26 mouse cellular contexts compared by ENCODE assay signal in the genomic region with DNA sequence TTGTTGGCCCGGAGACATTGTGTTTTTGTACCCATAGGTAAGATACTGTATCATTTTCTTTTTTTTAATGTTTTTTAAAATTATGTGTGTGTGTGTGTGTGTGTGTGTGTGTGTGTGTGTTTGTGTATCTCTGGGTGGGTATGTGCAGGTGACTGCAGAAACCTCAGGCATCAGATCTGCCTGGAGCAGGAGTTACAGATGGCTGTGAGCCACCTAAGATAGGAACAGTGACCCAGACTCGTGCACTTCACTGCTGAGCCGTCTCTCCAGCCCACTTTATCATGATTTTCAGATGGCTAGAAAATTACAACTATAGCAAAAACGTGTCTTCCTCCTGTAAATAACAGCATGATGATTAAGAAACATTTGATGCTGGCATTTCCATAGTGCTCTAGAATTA. TPM values are rescaled to one million over a fixed set of nuclear protein-coding genes. Genes with fewer than 3 reads are reported as not detected.
A peak's percentile ranks its signal among the peaks of the same experiment; 100 is the strongest.
DNase-seq lines count a peak whose midpoint lies in the region; ATAC-seq and TF ChIP-seq lines count a peak whose summit lies in the region.
"Had no signal": no experiment of that assay in that cellular context is flagged by ENCODE, and none has a peak within 500 bp of the region (broad histone marks: within the 10 kb centered on the region; RNA-seq: fewer than 3 reads in every experiment).

No protein-coding gene starts in this region.

- no peak overlapping the region for H3K4me3 ChIP-seq in liver, embryonic 11.5 days (ENCODE audit: low read depth, low read length)
- no peak overlapping the region for H3K4me3 ChIP-seq in MEL (ENCODE audit: control insufficient read depth in 1 of 2, insufficient read depth in 1 of 2, low read depth in 2 of 2, low read length in 2 of 2)
- H3K4me3 ChIP-seq in liver, embryonic 14.5 days (ENCODE audit: insufficient read depth in 1 of 2, low read depth in 2 of 2, low read length in 2 of 2): no peak overlapping the region
- H3K4me3 ChIP-seq: embryonic facial prominence, embryonic 10.5 days; embryonic facial prominence, embryonic 12.5 days; forebrain, embryonic 13.5 days; forebrain, embryonic 15.5 days had no signal

- H3K27me3 ChIP-seq in liver, embryonic 11.5 days (replicated peaks; ENCODE audit: control insufficient read depth, insufficient read depth, low read length): no peaks in the 10 kb centered on the region
- H3K27me3 ChIP-seq in MEL (ENCODE audit: control insufficient read depth in 1 of 2, insufficient read depth in 2 of 2, low read length in 2 of 2): no peaks in the 10 kb centered on the region
- H3K27me3 ChIP-seq in liver, embryonic 14.5 days (ENCODE audit: control insufficient read depth, insufficient read depth, low read length): no peaks in the 10 kb centered on the region
- H3K27me3 ChIP-seq: CH12.LX; embryonic facial prominence, embryonic 12.5 days; forebrain, embryonic 13.5 days; forebrain, embryonic 15.5 days had no signal

- H3K27ac ChIP-seq in liver, embryonic 11.5 days (ENCODE audit: low read depth, low read length): no peak overlapping the region
- no peak overlapping the region for H3K27ac ChIP-seq in MEL (ENCODE audit: control insufficient read depth, low read depth, low read length)
- no peak overlapping the region for H3K27ac ChIP-seq in liver, embryonic 14.5 days
- H3K27ac ChIP-seq: embryonic facial prominence, embryonic 10.5 days; embryonic facial prominence, embryonic 12.5 days; forebrain, embryonic 13.5 days; forebrain, embryonic 15.5 days had no signal

- 57% methylated on average over 4 of the region's 4 CpGs for WGBS in liver, embryonic 11.5 days
- WGBS in liver, embryonic 14.5 days (ENCODE audit: insufficient replicate concordance): 32% methylated on average over 4 of the region's 4 CpGs

- no peaks in the 10 kb centered on the region for H3K36me3 ChIP-seq in liver, embryonic 11.5 days (ENCODE audit: control insufficient read depth, insufficient read depth, low read length)
- H3K36me3 ChIP-seq in MEL (ENCODE audit: control insufficient read depth in 1 of 2, insufficient read depth in 2 of 2, low read length in 2 of 2): no peaks in the 10 kb centered on the region; a peak in 1 of 4 replicates
- H3K36me3 ChIP-seq in liver, embryonic 14.5 days (replicated peaks; ENCODE audit: control insufficient read depth, insufficient read depth, low read depth): no peaks in the 10 kb centered on the region
- H3K36me3 ChIP-seq: embryonic facial prominence, embryonic 10.5 days; embryonic facial prominence, embryonic 12.5 days; forebrain, embryonic 15.5 days; G1E had no signal

- H3K9ac ChIP-seq in liver, embryonic 11.5 days (ENCODE audit: low read depth, low read length): no peak overlapping the region
- H3K9ac ChIP-seq in MEL (ENCODE audit: control insufficient read depth, low read depth, low read length, poor library complexity, severe bottlenecking): no peak overlapping the region
- no peak overlapping the region for H3K9ac ChIP-seq in liver, embryonic 14.5 days (replicated peaks)
- H3K9ac ChIP-seq: embryonic facial prominence, embryonic 12.5 days; forebrain, embryonic 13.5 days; forebrain, embryonic 15.5 days had no signal

- H3K9me3 ChIP-seq in liver, embryonic 11.5 days (ENCODE audit: control insufficient read depth, low read length): no peaks in the 10 kb centered on the region
- H3K9me3 ChIP-seq in MEL (replicated peaks; ENCODE audit: insufficient read depth, low read length): no peaks in the 10 kb centered on the region
- no peaks in the 10 kb centered on the region for H3K9me3 ChIP-seq in liver, embryonic 14.5 days (ENCODE audit: control insufficient read depth, low read length)
- H3K9me3 ChIP-seq: embryonic facial prominence, embryonic 10.5 days; embryonic facial prominence, embryonic 12.5 days; forebrain, embryonic 13.5 days; forebrain, embryonic 15.5 days; G1E had no signal

- TF ChIP-seq POLR2A in MEL (IDR thresholded peaks at IDR 0.05; ENCODE audit: control insufficient read depth in 1 of 2, insufficient read depth in 1 of 2, low read depth in 1 of 2, low read length in 2 of 2, poor library complexity in 1 of 2): no peak

- peaks cover 6% of the 10 kb centered on the region; the same call in 1 of the 2 replicates for H3K4me1 ChIP-seq in liver, embryonic 11.5 days (replicated peaks; ENCODE audit: control insufficient read depth, insufficient read depth, low read length)
- no peaks in the 10 kb centered on the region; a peak in 1 of 4 replicates for H3K4me1 ChIP-seq in MEL (ENCODE audit: control insufficient read depth in 1 of 2, insufficient read depth in 2 of 2, low read length in 2 of 2)
- H3K4me1 ChIP-seq in liver, embryonic 14.5 days (replicated peaks; ENCODE audit: control insufficient read depth in 2 of 2, insufficient read depth in 2 of 2, low read length in 1 of 2): peaks cover 7 to 10% of the 10 kb centered on the region in 2 experiments

- no peak overlapping the region for H3K4me2 ChIP-seq in liver, embryonic 11.5 days
- no peak overlapping the region for H3K4me2 ChIP-seq in liver, embryonic 14.5 days (ENCODE audit: low read depth)
- H3K4me2 ChIP-seq: embryonic facial prominence, embryonic 12.5 days; forebrain, embryonic 13.5 days; forebrain, embryonic 15.5 days had no signal

- DNase-seq in liver, embryonic 11.5 days (ENCODE audit: low spot score): no peak
- DNase-seq in liver (no peak), MEL (ENCODE audit: low read depth, low spot score) (no peak)
- no peak for DNase-seq in liver, embryonic 14.5 days (ENCODE audit: low read depth in 3 of 3, low spot score in 3 of 3)
- DNase-seq in gastrocnemius, postnatal 4 days (ENCODE audit: low spot score in 2 of 2): no peak
- no peak for DNase-seq in urinary bladder, adult 2 months (ENCODE audit: low spot score)
- no peak for DNase-seq in neural tube, embryonic 10.5 days (ENCODE audit: extremely low spot score, low spot score)
- DNase-seq: adrenal gland, adult 2 months; adrenal gland, postnatal 10 days; adrenal gland, postnatal 25 days; B cell, adult 2 months; cerebellum, adult 11 months; cerebellum, adult 18-20 months; cerebellum, adult 9-10 months; cerebellum, postnatal 10 days; cerebellum, postnatal 25 days had no signal

- no peak for TF ChIP-seq RAD21 in MEL (IDR thresholded peaks at IDR 0.05; ENCODE audit: low read depth, low read length)

- no peak for TF ChIP-seq EP300 in MEL (IDR thresholded peaks at IDR 0.05; ENCODE audit: low read depth in 1 of 2, low read length in 2 of 2)
- 0 out of 2 replicates have a peak, but pooled peaks have one; percentile 25 for TF ChIP-seq EP300 in liver, embryonic 14.5 days (IDR thresholded peaks at IDR 0.05; ENCODE audit: low read depth)

- ATAC-seq in liver, embryonic 11.5 days (replicated peaks; ENCODE audit: low FRiP score): 0 out of 2 replicates have a peak, but pooled peaks have one; percentile 56
- no peak for ATAC-seq in liver, embryonic 14.5 days (ENCODE audit: insufficient read depth)
- peak; percentile 80 for ATAC-seq in megakaryocyte progenitor cell, adult 5-6 weeks (replicated peaks; ENCODE audit: poor library complexity)
- ATAC-seq: CD4-positive, CD25-positive, alpha-beta regulatory T cell, adult 4 months; forebrain, embryonic 13.5 days; forebrain, embryonic 15.5 days had no signal

- no peaks in the 10 kb centered on the region for H3K79me2 ChIP-seq in MEL (ENCODE audit: control insufficient read depth, insufficient read depth, low read length, poor library complexity)

- TF ChIP-seq CTCF in MEL (IDR thresholded peaks at IDR 0.05 in 2 of 3, conservative IDR thresholded peaks at IDR 0.05 in 1 of 3; ENCODE audit: control insufficient read depth in 1 of 3, insufficient read depth in 1 of 3, low read depth in 2 of 3, low read length in 3 of 3, poor library complexity in 1 of 3, severe bottlenecking in 1 of 3): no peak
- TF ChIP-seq CTCF in liver, embryonic 14.5 days (IDR thresholded peaks at IDR 0.05; ENCODE audit: low read depth): no peak

TF ChIP-seq in MEL, 35 proteins besides CTCF, POLR2A, EP300 and RAD21 (continues in another document):
- TF ChIP-seq CHD2 (IDR thresholded peaks at IDR 0.05; ENCODE audit: low read length) (no peak), GATA1 (IDR thresholded peaks at IDR 0.05; ENCODE audit: low read depth, low read length) (no peak), MYB (IDR thresholded peaks at IDR 0.05; ENCODE audit: low read depth, low read length) (no peak)

RNA-seq across cellular contexts. Expression of a gene that starts 5.2 kb away (rescaled TPM):
- polyA plus RNA-seq in liver, embryonic 11.5 days (2014; fragmentation: Nextera tagmentation; extraction: Ambion mirVana): 3.4 and 3.8 TPM in 2 replicates
- not detected in 2 replicates for total RNA-seq in MEL (2012; rRNA removed)
- polyA plus RNA-seq in MEL (2012; ENCODE audit: insufficient read depth in 1 of 2, insufficient read length in 2 of 2, low read depth in 1 of 2, low replicate concordance in 2 of 2, missing spikeins in 1 of 2): under 1 TPM in 1 of 2 experiments, not detected in 1; 0.08 TPM
- polyA plus RNA-seq in liver, embryonic 14.5 days (2012; rRNA removed): 1.5 and 2.2 TPM in 2 replicates
- 2.4 and 2.5 TPM in 2 replicates for polyA plus RNA-seq in liver, embryonic 14.5 days (2014; fragmentation: Nextera tagmentation; extraction: Ambion mirVana)
- 7.7 and 13.8 TPM in 2 replicates for total RNA-seq in megakaryocyte progenitor cell, adult 5-6 weeks (2015)
- total RNA-seq in megakaryocyte progenitor cell, adult 5-6 weeks (2017): 2.4 and 2.9 TPM in 2 replicates
- total RNA-seq in gastrocnemius, postnatal 4 days (2021): 1 to 10 TPM; 2.1 to 3.4 TPM
- polyA plus RNA-seq in urinary bladder, adult 2 months (2012; rRNA removed): 5.2 and 5.9 TPM in 2 replicates
- total RNA-seq: CH12.LX had no signal

RNA-seq across cellular contexts. Expression of a gene that starts 22.7 kb away (rescaled TPM):
- polyA plus RNA-seq in liver, embryonic 11.5 days (2014; fragmentation: Nextera tagmentation; extraction: Ambion mirVana): 0.16 TPM in 1 of 2 replicates, not detected in the other
- total RNA-seq in MEL (2012; rRNA removed): not detected in 2 replicates
- not detected for polyA plus RNA-seq in MEL (2012; ENCODE audit: insufficient read depth in 1 of 2, insufficient read length in 2 of 2, low read depth in 1 of 2, low replicate concordance in 2 of 2, missing spikeins in 1 of 2)
- not detected in 2 replicates for polyA plus RNA-seq in liver, embryonic 14.5 days (2012; rRNA removed)
- not detected in 2 replicates for polyA plus RNA-seq in liver, embryonic 14.5 days (2014; fragmentation: Nextera tagmentation; extraction: Ambion mirVana)
- total RNA-seq in megakaryocyte progenitor cell, adult 5-6 weeks (2015): not detected in 2 replicates
- not detected in 2 replicates for total RNA-seq in megakaryocyte progenitor cell, adult 5-6 weeks (2017)
- under 1 TPM; 0.96 to 0.98 TPM for total RNA-seq in gastrocnemius, postnatal 4 days (2021)
- polyA plus RNA-seq in urinary bladder, adult 2 months (2012; rRNA removed): not detected in 2 replicates
- total RNA-seq: CH12.LX, G1E had no signal
- polyA plus RNA-seq: adrenal gland, adult 2 months; CD4-positive, CD25-positive, alpha-beta regulatory T cell, adult 4 months; cortical plate, adult 2 months; embryonic facial prominence, embryonic 10.5 days; embryonic facial prominence, embryonic 14.5 days; forebrain, embryonic 13.5 days; G1E had no signal

RNA-seq across cellular contexts. Expression of a gene that starts 53.6 kb away (rescaled TPM):
- polyA plus RNA-seq in liver, embryonic 11.5 days (2014; fragmentation: Nextera tagmentation; extraction: Ambion mirVana): 5.0 and 6.1 TPM in 2 replicates
- total RNA-seq in MEL (2012; rRNA removed): 3.9 and 4.4 TPM in 2 replicates
- polyA plus RNA-seq in MEL (2012; ENCODE audit: insufficient read depth in 1 of 2, insufficient read length in 2 of 2, low read depth in 1 of 2, low replicate concordance in 2 of 2, missing spikeins in 1 of 2): 1 to 10 TPM in 1 of 2 experiments, not detected in 1; 3.8 TPM
- polyA plus RNA-seq in liver, embryonic 14.5 days (2012; rRNA removed): 0.79 and 1.4 TPM in 2 replicates
- polyA plus RNA-seq in liver, embryonic 14.5 days (2014; fragmentation: Nextera tagmentation; extraction: Ambion mirVana): 2.6 and 3.0 TPM in 2 replicates
- 3.4 and 5.5 TPM in 2 replicates for total RNA-seq in megakaryocyte progenitor cell, adult 5-6 weeks (2015)
- 3.9 and 6.7 TPM in 2 replicates for total RNA-seq in megakaryocyte progenitor cell, adult 5-6 weeks (2017)
- 1 to 10 TPM; 2.4 to 2.9 TPM for total RNA-seq in gastrocnemius, postnatal 4 days (2021)
- 8.2 and 10.4 TPM in 2 replicates for polyA plus RNA-seq in urinary bladder, adult 2 months (2012; rRNA removed)
